Mouse (Mus musculus) kidney, postnatal 36 days (tissue): ENCODE data around the gene 4933424G06Rik.
A peak's percentile ranks its signal among the peaks of the same experiment; 100 is the strongest.

Source experiments
- DNase-seq, 2 experiments: peaks; one replicate each; pipeline ENCODE4 v3.0.0; 2021 to 2022; ENCODE audit warnings: mixed read lengths in 2 of 2

The 4933424G06Rik gene

DNA sequence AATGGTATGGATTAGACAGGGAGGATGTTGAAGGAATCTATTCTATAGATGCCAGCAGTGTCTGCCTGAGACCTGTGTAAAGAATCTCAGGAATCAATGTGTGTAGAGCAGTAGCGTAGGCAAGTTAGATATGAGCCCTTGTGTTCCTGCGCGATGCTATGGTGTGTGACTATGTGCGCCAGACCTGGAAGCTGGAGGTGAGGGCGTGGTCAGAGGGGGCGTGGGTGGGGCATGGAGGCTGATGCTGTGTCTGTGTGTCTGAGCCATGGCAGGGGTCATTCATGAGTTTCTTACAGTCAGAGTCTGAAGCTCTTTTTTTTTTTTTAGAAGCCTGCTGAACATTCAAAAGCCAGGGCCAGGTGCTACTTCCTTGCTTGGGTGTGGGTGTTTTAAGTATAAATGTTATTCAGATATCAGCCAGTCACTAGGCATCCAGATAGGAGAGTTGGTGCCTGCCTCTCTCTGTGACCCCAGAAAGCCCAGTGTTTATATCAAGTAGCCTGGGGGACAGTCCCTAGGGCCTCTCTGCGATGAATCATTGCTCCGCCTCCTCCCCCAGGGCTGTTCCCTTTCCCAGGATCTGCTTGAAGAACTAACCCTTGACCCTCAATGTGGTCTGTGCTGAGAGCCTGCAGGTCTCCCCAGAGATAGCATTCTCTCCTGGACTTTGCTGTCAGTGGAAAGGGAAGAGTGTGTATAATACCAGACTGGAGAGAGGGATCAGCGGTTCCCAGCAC lies 62.4 kb downstream of the 4933424G06Rik start:
- DNase-seq: no peak

DNA sequence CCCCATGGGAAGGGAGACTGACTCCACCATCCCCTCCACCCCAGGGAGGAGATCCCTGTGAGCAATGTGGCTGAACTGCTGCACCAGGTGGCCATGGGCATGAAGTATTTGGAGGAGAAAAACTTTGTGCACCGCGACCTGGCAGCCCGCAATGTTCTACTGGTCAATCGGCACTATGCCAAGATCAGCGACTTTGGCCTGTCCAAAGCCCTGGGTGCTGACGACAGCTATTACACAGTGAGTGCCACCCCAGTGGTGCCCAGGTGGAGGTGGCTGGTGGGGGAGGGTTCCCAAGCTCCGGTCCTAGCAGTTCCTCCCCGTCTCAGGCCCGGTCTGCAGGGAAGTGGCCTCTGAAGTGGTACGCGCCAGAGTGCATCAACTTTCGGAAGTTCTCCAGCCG lies 70.8 kb downstream of the 4933424G06Rik start:
- DNase-seq: peak; percentile 45 to 73

DNA sequence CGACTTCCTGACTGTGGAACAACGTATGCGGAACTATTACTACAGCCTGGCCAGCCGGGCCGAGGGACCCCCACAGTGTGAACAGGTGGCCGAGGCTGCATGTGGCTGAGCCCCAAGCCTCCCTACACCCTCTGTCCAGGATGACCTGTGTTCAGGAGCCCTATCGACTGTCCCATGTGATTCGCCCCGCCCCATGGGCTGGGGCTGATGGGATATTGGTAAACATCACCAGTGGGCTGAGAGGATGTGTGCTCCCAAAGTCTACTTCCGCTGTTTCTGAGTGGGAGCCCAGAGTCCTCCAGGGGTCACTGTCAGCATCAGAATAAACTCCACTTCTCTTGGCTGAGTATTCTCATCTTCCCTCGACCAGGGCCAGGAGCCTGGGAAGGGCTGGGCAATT lies 72.5 kb downstream of the 4933424G06Rik start:
- peak in 1 of 2 experiments; percentile 42 for DNase-seq

DNA sequence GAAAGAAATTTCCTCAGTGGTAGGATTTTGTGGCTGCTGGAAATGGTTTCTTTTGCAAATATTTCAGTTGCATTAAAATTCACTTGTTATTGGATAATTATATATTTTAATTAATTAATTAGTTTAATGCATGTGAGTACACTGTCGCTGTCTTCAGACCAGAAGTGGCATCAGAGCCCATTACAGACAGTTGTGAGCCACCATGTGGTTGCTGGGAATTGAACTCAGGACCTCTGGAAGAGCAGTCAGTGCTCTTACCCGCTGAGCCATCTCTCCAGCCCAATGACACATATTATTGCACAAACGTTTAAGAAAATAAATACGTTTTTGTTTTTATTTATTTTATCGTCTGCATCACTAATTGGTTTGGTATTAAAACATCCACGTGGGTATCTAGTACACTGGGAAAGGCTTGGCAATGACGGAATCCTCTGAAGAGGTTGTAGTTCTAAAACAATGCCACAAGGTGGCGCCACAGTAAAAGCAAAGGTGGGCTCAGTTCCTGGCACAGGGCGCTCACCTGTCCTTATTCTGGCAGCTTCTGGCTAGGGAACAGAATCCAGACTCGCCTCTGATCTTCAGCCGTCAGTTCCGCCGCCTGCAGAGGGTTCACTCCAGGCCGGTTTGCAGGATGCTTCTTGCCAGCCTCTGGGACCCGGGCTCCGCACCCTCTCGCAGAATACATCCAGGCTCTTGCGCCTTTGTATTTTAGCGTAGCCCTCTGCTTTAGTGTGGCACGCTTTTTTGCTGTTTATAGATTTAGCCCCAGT lies 74.6 kb downstream of the 4933424G06Rik start:
- peak; percentile 80 to 88 for DNase-seq

DNA sequence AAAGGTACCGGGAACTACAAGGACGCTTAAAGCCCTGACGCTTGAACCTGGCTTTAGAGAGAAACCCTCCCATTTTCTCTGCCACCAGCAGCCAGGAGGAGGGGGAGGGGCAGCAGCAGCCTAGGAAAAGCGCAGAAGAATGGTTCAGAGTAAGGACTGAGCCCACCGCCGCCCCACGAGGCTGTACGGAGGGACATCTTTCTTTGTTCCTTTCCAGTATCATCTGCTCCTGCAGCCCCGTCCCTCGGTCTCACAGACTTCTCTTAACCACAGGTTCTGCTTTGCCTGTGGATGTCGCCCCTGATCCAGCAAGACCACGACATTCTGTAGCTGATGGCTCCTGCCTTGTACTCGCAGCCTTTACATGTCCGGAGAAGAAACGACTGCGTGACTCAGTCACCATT lies 75.3 kb downstream of the 4933424G06Rik start:
- peak in 1 of 2 experiments; percentile 52 for DNase-seq

DNA sequence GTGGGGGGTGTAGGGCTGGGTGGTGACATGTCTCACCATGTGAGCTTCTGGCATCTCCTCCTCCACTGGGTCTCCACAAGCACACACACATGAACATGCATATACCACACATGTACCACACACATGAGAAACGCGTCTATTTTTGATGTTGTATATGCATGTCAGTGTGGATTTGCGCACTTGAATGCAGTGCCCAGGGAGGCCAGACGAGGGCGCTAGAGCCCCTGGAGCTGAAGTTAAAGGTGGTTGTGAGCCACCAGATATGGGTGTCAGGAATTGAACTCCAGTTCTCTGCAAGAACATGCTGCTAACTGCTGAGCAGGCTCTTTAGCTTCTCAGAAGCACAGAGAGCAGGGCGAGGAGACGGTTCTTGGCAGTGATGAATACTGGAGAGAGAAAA lies 76.4 kb downstream of the 4933424G06Rik start:
- DNase-seq: no peak

DNA sequence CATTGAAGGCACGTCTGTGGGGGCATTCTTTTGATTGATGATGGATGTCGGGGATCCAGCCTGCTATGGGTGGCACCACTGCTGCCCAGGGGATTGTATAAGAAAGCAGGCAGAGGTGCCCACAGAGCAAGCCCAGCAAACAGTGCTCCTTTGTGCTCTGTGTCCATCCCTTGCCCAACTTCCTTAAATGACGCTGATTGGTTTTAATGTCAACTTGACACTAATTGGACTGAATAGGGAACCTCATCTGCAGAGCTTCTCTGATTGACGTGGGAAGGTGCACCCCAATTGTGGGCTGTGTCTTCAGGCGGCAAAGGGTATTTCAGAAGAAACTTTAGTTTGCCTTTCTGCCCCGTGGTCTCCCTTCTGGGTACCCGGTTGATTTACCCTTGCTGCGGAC lies 79.5 kb downstream of the 4933424G06Rik start:
- no peak for DNase-seq

DNA sequence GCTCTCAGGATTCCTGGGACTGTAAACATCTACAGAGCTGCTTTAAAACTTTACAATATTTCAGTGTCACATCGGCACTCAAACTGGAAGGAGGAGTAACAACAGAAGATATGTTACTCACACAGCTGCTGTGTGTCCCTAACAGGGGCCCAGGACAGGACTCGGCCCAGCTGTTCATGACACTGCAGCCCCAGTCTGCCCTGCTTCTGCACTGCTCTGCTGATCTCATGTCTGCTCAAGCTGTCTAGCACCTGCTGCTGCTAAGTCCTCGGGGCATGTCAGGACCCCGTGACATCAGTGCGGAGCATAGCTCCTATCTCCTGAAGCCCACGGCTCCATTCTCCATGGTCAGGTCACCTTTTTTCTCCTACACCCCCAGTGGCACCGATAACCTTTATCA lies 86.8 kb downstream of the 4933424G06Rik start:
- DNase-seq: no peak

DNA sequence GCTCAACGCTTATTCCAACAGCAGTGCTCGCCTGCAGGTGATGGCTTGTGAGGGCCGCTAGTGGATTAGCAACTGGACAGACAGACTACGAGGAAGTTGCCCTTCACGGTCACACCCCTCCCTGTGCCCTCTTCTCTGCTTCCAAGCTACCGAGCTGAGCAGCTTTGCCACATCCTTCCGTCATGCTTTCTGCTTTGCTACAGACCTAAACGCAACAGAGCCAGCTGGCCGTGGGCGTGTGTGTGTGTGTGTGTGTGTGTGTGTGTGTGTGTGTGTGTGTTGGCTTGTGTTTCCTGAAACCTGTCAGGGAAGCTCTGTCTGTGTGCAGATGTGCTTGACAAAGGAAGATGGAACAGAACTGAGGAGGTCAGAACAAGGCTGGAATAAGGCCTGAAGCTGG lies 87.5 kb downstream of the 4933424G06Rik start:
- DNase-seq: no peak

DNA sequence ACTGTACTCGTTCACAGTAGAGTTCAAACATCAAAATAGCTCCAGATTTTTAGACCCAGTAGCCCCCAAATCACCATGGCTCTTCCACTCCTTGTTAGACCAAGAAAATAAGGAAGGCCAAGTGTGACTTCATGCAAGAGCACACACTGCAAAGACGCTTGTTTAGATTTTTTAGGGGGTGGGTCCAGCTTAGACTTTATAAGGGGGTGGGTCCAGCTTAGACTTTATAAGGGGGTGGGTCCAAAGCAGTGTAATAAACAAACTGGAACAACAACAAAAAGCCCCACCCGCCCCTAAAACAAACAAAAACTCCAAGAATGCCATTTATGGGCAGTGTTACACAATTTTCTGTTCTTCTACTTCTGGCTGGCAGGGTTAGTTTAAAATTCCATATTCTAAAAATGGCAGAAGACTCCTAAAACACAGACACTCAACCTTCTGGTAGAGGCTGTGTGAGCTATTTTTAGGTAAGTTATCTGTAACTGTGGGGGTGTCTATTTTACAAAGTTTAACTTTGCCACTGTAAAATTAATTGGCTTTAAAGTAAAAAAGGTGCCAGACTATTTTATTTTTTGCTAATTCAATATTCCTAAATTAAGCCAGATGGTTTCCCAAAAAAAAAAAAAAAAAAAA lies 90.5 kb downstream of the 4933424G06Rik start:
- no peak for DNase-seq

DNA sequence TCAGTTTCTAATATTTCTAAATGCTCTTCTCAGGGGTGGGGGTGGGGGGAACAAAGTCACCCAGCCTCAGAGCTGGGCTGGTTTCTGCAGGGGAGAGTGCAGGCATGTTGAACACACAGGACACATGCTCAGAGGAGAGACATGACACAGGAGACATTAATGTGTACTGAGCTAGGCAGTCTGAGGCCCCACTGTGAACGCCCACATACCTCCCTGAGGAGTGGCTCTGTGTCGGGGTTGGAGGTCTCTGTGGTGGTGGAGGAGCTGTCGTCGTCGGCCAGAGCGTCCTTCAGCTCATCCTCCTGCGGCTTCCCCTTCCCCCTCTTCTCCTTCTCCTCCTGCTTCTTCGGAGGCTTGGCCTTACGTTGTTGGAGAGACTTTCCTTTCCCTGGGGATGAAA lies 94.3 kb downstream of the 4933424G06Rik start:
- DNase-seq: no peak

DNA sequence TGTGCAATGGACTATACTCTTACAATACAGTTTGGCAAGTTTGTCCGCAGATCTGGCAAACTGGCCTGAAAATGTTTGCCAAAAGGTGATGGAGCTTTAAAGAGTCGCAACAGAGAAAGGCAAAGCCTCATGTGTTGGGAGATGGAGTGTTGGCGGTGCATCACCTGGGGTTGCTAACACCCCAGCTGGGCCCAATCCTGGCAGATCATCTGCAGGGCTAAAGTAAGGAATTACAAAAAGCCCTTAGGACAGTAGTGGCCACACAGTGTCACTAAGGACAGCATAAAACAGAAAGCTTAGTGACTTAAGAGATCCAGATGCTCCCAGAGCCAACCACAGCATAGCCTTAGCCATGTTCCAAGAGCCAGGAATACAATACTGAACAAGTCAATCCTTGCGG lies 94.9 kb downstream of the 4933424G06Rik start:
- no peak for DNase-seq

DNA sequence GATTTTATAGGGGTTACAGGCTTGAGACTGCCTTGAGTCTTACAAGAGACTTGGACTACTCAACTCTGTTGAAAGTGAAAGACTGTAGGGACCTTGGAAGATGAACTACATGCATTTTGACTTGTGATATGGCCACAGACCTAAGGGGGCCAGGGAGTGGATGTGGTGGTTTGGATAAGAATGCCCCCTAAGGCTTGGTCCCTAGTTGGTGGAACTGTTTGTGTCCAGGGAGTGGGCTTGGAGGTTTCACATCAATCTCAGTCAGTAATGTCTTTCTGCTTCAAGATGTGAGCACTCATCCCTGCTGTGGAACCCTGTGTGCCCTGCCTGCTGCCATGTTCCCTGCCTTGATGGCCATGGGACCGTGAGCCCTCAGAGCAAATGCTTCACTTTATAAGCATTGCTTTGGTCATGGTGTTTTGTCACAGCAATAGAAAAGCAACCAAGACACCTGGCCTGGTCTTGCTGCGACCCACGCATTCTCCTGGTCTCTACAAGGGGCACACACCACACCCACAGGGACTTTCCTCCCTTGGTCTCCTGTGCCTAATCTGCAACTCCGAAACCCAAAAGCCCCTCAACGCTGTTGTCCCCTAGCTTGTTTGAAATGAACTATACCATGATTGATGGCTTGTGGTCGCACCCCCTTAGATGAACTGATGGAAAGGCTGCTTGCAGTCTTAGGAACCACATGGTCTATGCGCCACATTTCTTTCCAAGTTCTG lies 96.4 kb downstream of the 4933424G06Rik start:
- no peak for DNase-seq

DNA sequence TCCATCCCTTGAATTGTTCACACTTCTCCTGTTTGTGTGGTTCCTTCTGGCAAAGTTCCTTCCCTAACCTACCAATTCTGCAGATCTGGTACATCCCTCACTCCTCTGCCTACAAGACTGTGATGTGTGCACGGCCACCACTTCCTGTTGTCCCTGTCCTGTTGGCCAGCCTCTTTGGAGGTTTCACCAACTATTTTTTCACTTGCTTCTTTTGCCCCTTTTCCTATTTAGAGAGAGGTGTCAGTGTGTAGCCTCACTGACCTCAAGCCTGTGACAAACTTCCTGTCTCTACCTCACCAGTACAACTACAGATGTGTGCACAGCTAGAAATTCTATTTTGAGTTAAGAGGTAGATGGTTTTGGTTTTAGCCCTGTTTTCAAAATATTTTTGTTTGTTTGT lies 97.1 kb downstream of the 4933424G06Rik start:
- no peak for DNase-seq
